Mouse (Mus musculus) embryonic facial prominence, embryonic 13.5 days (tissue): ENCODE measurements around the gene Chl1. TPM values are rescaled to one million over a fixed set of nuclear protein-coding genes. Genes with fewer than 3 reads are reported as not detected.

Experiments used
- ATAC-seq: fragments of 200-750 bp; cut with Nextera tagmentation; 2 replicates; pipeline ENCODE4 v1.8.0; 2017; ENCODE audit warnings: low read depth; ENCODE audit not compliant: insufficient number of reproducible peaks, insufficient read depth, low FRiP score, low TSS enrichment
- H3K27ac ChIP-seq: fragments of 300-500 bp; sonication (generic); 2 replicates; pipeline ENCODE4 v1.5.1; 2015; ENCODE audit warnings: moderate library complexity, mild to moderate bottlenecking, inconsistent platforms
- H3K27me3 ChIP-seq: fragments of 300-500 bp; sonication (generic); 2 replicates; pipeline ENCODE4 v1.6.1; 2015; ENCODE audit warnings: mild to moderate bottlenecking, inconsistent platforms
- H3K36me3 ChIP-seq: fragments of 300-500 bp; sonication (generic); 2 replicates; pipeline ENCODE4 v1.6.1; 2015; ENCODE audit warnings: mild to moderate bottlenecking, inconsistent platforms
- H3K4me1 ChIP-seq: fragments of 300-500 bp; sonication (generic); 2 replicates; pipeline ENCODE4 v1.6.1; 2015; ENCODE audit warnings: inconsistent platforms
- H3K4me2 ChIP-seq: fragments of 300-500 bp; sonication (generic); 2 replicates; pipeline ENCODE4 v1.6.1; 2015; ENCODE audit warnings: moderate library complexity, mild to moderate bottlenecking, inconsistent platforms
- H3K4me3 ChIP-seq: fragments of 300-500 bp; sonication (generic); 2 replicates; pipeline ENCODE4 v1.5.1; 2015; ENCODE audit warnings: mild to moderate bottlenecking, inconsistent platforms
- H3K9ac ChIP-seq: fragments of 300-500 bp; sonication (generic); 2 replicates; pipeline ENCODE4 v1.6.1; 2015; ENCODE audit warnings: mild to moderate bottlenecking, inconsistent platforms
- H3K9me3 ChIP-seq: fragments of 300-500 bp; sonication (generic); 2 replicates; pipeline ENCODE4 v1.6.1; 2016; ENCODE audit warnings: inconsistent platforms
- WGBS: fragments of 180-500 bp; shearing (Covaris S2); methylation state at CpG from one replicate; pipeline ENCODE4 v1.1.7; 2015; ENCODE audit warnings: mixed read lengths; 5-methylcytosine and 5-hydroxymethylcytosine counted together
- polyA plus RNA-seq: library from polyadenylated mRNA; unstranded; fragments of >200 nt; fragmentation: Nextera tagmentation; extraction: Ambion mirVana; gene quantifications from 2 replicates; pipeline ENCODE4 v1.2.1, GENCODE M21; 2015

Gene Chl1
- polyA plus RNA-seq, 1 experiment from 2014 or later, result 4.2 TPM

GRCm38 (mm10) chr6:103512911-103513321 lies 2.5 kb downstream of the Chl1 start:
- Histone ChIP-seq H3K36me3 (no peaks in the 10 kb centered on the region), H3K9ac (no peak overlapping the region), H3K4me3 (no peak overlapping the region), H3K27ac (no peak overlapping the region), H3K4me1 (peaks cover 19% of the 10 kb centered on the region), H3K27me3 (peaks cover 47% of the 10 kb centered on the region), H3K4me2 (no peak overlapping the region; the same call in 1 of the 2 replicates), H3K9me3 (no peaks in the 10 kb centered on the region)
- WGBS, result 44% methylated on average over 6 of the region's 6 CpGs
- ATAC-seq, result no peak

GRCm38 (mm10) chr6:103513621-103514241 lies 3.3 kb downstream of the Chl1 start:
- ATAC-seq, result no peak
- H3K4me1 ChIP-seq, result peaks cover 19% of the 10 kb centered on the region
- 69% methylated on average over 8 of the region's 8 CpGs for WGBS

GRCm38 (mm10) chr6:103514346-103514745 lies 4.0 kb downstream of the Chl1 start:
- Histone ChIP-seq H3K27me3 (peaks cover 46% of the 10 kb centered on the region), H3K9ac (no peak overlapping the region), H3K27ac (no peak overlapping the region), H3K9me3 (no peaks in the 10 kb centered on the region), H3K4me1 (peaks cover 19% of the 10 kb centered on the region), H3K4me3 (no peak overlapping the region), H3K4me2 (no peak overlapping the region), H3K36me3 (no peaks in the 10 kb centered on the region)
- WGBS, result 25% methylated on average over 1 of the region's 1 CpGs
- no peak for ATAC-seq

More at GRCm38 (mm10) chr6:103513621-103514241, 3.3 kb downstream of the Chl1 start:
- H3K36me3 ChIP-seq, result no peaks in the 10 kb centered on the region
- H3K4me3 ChIP-seq, result no peak overlapping the region
- peaks cover 47% of the 10 kb centered on the region for H3K27me3 ChIP-seq
- H3K9ac ChIP-seq, result no peak overlapping the region
- H3K9me3 ChIP-seq, result no peaks in the 10 kb centered on the region
- no peak overlapping the region for H3K4me2 ChIP-seq
- H3K27ac ChIP-seq, result no peak overlapping the region

- Histone ChIP-seq H3K36me3 (no peaks in the 10 kb centered on the region), H3K9ac (no peak overlapping the region), H3K27me3 (peaks cover 42% of the 10 kb centered on the region), H3K9me3 (no peaks in the 10 kb centered on the region), H3K27ac (no peak overlapping the region), H3K4me2 (no peak overlapping the region), H3K4me1 (peaks cover 19% of the 10 kb centered on the region), H3K4me3 (no peak overlapping the region)
- ATAC-seq, result no peak
- WGBS, result 67% methylated on average over 1 of the region's 1 CpGs
These were observed 4.4 kb downstream of the Chl1 start for GRCm38 (mm10) chr6:103514756-103515155.

GRCm38 (mm10) chr6:103519596-103519995 lies 9.2 kb downstream of the Chl1 start:
- Histone ChIP-seq H3K36me3 (no peaks in the 10 kb centered on the region), H3K4me1 (no peaks in the 10 kb centered on the region), H3K9ac (no peak overlapping the region), H3K4me3 (no peak overlapping the region), H3K27ac (no peak overlapping the region), H3K4me2 (no peak overlapping the region), H3K9me3 (no peaks in the 10 kb centered on the region), H3K27me3 (no peaks in the 10 kb centered on the region)
- ATAC-seq, result no peak
- 81% methylated on average over 2 of the region's 2 CpGs for WGBS

- Histone ChIP-seq H3K4me2 (no peak overlapping the region), H3K9me3 (no peaks in the 10 kb centered on the region), H3K36me3 (no peaks in the 10 kb centered on the region), H3K27ac (no peak overlapping the region), H3K27me3 (no peaks in the 10 kb centered on the region), H3K9ac (no peak overlapping the region), H3K4me1 (no peaks in the 10 kb centered on the region), H3K4me3 (no peak overlapping the region)
- ATAC-seq, result no peak
- WGBS, result 69% methylated on average over 2 of the region's 2 CpGs
These were observed 15.1 kb downstream of the Chl1 start for GRCm38 (mm10) chr6:103525326-103526024.

- H3K9me3 ChIP-seq, result no peaks in the 10 kb centered on the region
- no peaks in the 10 kb centered on the region for H3K4me1 ChIP-seq
- H3K9ac ChIP-seq, result no peak overlapping the region
- 58% methylated on average over 8 of the region's 8 CpGs for WGBS
- no peak overlapping the region for H3K4me3 ChIP-seq
- no peaks in the 10 kb centered on the region for H3K27me3 ChIP-seq
- H3K36me3 ChIP-seq, result no peaks in the 10 kb centered on the region
- H3K4me2 ChIP-seq, result no peak overlapping the region
- no peak overlapping the region for H3K27ac ChIP-seq
- no peak for ATAC-seq
These were observed 16.8 kb downstream of the Chl1 start for GRCm38 (mm10) chr6:103526945-103527777.

GRCm38 (mm10) chr6:103533048-103533447 lies 22.7 kb downstream of the Chl1 start:
- no peak overlapping the region for H3K27ac ChIP-seq

GRCm38 (mm10) chr6:103534027-103534426 lies 23.6 kb downstream of the Chl1 start:
- Histone ChIP-seq H3K27ac (no peak overlapping the region), H3K4me3 (no peak overlapping the region), H3K36me3 (no peaks in the 10 kb centered on the region), H3K4me2 (no peak overlapping the region), H3K4me1 (no peaks in the 10 kb centered on the region), H3K9ac (no peak overlapping the region), H3K9me3 (no peaks in the 10 kb centered on the region), H3K27me3 (no peaks in the 10 kb centered on the region)
- no peak for ATAC-seq
- 74% methylated on average over 2 of the region's 2 CpGs for WGBS

More at GRCm38 (mm10) chr6:103533048-103533447, 22.7 kb downstream of the Chl1 start:
- Histone ChIP-seq H3K4me1 (no peaks in the 10 kb centered on the region), H3K36me3 (no peaks in the 10 kb centered on the region), H3K9me3 (no peaks in the 10 kb centered on the region), H3K27me3 (no peaks in the 10 kb centered on the region), H3K9ac (no peak overlapping the region), H3K4me3 (no peak overlapping the region), H3K4me2 (no peak overlapping the region)
- ATAC-seq, result no peak

GRCm38 (mm10) chr6:103542576-103542975 lies 32.2 kb downstream of the Chl1 start:
- Histone ChIP-seq H3K4me1 (no peaks in the 10 kb centered on the region), H3K9ac (no peak overlapping the region), H3K27ac (no peak overlapping the region), H3K36me3 (no peaks in the 10 kb centered on the region), H3K9me3 (no peaks in the 10 kb centered on the region), H3K4me2 (no peak overlapping the region), H3K27me3 (no peaks in the 10 kb centered on the region), H3K4me3 (no peak overlapping the region)
- 81% methylated on average over 2 of the region's 2 CpGs for WGBS
- ATAC-seq, result no peak

GRCm38 (mm10) chr6:103543753-103544152 lies 33.4 kb downstream of the Chl1 start:
- Histone ChIP-seq H3K9me3 (no peaks in the 10 kb centered on the region), H3K27me3 (no peaks in the 10 kb centered on the region), H3K36me3 (no peaks in the 10 kb centered on the region), H3K4me3 (no peak overlapping the region), H3K9ac (no peak overlapping the region), H3K4me1 (no peaks in the 10 kb centered on the region), H3K27ac (no peak overlapping the region), H3K4me2 (no peak overlapping the region)
- WGBS, result 18% methylated on average over 1 of the region's 1 CpGs
- no peak for ATAC-seq
